Mouse (Mus musculus): ENCODE results near the gene Gm3629. TPM values are rescaled to one million over a fixed set of nuclear protein-coding genes. Genes with fewer than 3 reads are reported as not detected.

Gene Gm3629
- not detected in 2 replicates for polyA plus RNA-seq (2012; ENCODE audit: low replicate concordance)

DNA sequence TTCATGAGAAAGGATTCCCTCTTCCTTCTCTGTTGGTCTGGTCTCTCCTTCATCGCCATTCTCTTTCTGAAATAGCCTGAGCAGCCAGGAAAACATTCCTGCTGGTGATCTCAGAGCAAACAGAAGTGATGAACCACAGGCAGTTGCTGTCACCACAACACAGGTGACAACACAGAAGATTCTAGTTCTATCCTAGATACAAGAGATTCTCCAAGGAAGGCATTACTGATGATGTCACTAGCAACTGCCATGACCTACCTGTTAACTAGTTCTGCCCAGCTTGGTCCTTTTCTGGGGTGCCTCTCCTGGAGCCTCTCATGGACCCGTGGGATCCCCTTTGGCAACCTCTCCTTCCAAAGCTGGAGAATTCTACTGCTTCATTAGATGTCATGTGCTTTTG lies at the start of gene Gm3629:
Gene Gm3629, minus strand, starts transcription at position 101 of the 400 bp plus-strand sequence.

DNA sequence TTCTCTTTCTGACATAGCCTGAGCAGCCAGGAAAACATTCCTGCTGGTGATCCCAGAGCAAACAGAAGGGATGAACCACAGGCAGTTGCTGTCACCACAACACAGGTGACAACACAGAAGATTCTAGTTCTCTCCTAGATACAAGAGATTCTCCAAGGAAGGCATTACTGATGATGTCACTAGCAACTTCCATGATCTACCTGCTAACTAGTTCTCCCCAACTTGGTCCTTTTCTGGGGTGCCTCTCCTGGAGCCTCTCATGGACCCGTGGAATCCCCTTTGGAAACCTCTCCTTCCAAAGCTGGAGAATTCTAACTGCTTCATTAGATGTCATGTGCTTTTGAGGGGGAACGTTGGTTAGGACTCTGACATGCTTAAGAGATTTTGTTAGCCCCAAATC lies 31.9 kb upstream of the Gm3629 start, which contains the start of gene Gm3460:
Gene Gm3460, minus strand, starts transcription at position 101 of the 400 bp plus-strand sequence.

GRCm38 (mm10) chr14:6537190-6537589 lies 53.2 kb downstream of the Gm3629 start, which contains the start of gene Gm8356:
Gm8356 (minus strand) TSS chr14:6537290.

Other genes starting within 250 kb of the Gm3629 start
- gene Gm3618, start 246.9 kb downstream of the Gm3629 start, polyA plus RNA-seq (2012; ENCODE audit: low replicate concordance), result not detected in 2 replicates
- not detected in 2 replicates for gene Gm16440, start 200.3 kb downstream of the Gm3629 start, polyA plus RNA-seq (2012; ENCODE audit: low replicate concordance)
- not detected in 2 replicates for gene Gm3591, start 178.1 kb downstream of the Gm3629 start, polyA plus RNA-seq (2012; ENCODE audit: low replicate concordance)
- gene Gm3594, start 146.0 kb downstream of the Gm3629 start, polyA plus RNA-seq (2012; ENCODE audit: low replicate concordance), result not detected in 2 replicates
- not detected in 2 replicates for gene Gm8356, start 53.3 kb downstream of the Gm3629 start, polyA plus RNA-seq (2012; ENCODE audit: low replicate concordance)
- not detected in 2 replicates for gene Gm3460, start 31.8 kb upstream of the Gm3629 start, polyA plus RNA-seq (2012; ENCODE audit: low replicate concordance)
- gene Gm10251, start 93.6 kb upstream of the Gm3629 start, polyA plus RNA-seq (2012; ENCODE audit: low replicate concordance), result not detected in 2 replicates
- not detected in 2 replicates for gene Gm8050, start 129.6 kb upstream of the Gm3629 start, polyA plus RNA-seq (2012; ENCODE audit: low replicate concordance)
- gene Gm3636, start 151.7 kb upstream of the Gm3629 start, polyA plus RNA-seq (2012; ENCODE audit: low replicate concordance), result not detected in 2 replicates
- gene Gm8362, start 183.8 kb upstream of the Gm3629 start, polyA plus RNA-seq (2012; ENCODE audit: low replicate concordance), result not detected in 2 replicates
- not detected in 2 replicates for gene Gm3642, start 249.7 kb upstream of the Gm3629 start, polyA plus RNA-seq (2012; ENCODE audit: low replicate concordance)

Measured in leukemia stem cell, adult 10-12 weeks (primary cell).